Mouse (Mus musculus) stomach, embryonic 14.5 days (tissue): ENCODE measurements around the gene Lipe. TPM values are rescaled to one million over a fixed set of nuclear protein-coding genes. Genes with fewer than 3 reads are reported as not detected.
"Not testable (repeated sequence)": the region's sequence is repeated elsewhere in the genome, so short reads cannot be mapped to it uniquely, and the experiment has no call there.

Experiments used
- ATAC-seq: fragments of 200-750 bp; cut with Nextera tagmentation; 2 replicates; pipeline ENCODE4 v1.8.0; 2017; ENCODE audit warnings: low read depth, moderate TSS enrichment; ENCODE audit not compliant: insufficient number of reproducible peaks, insufficient read depth, low FRiP score
- H3K27ac ChIP-seq: fragments of 300-500 bp; sonication (generic); 2 replicates; pipeline ENCODE4 v1.5.1; 2014; ENCODE audit warnings: mild to moderate bottlenecking, low read length, moderate library complexity, mixed read lengths
- H3K27me3 ChIP-seq: fragments of 300-500 bp; sonication (generic); 2 replicates; pipeline ENCODE4 v1.6.1; 2014; ENCODE audit warnings: low read length, control low read depth, mixed read lengths; ENCODE audit not compliant: control insufficient read depth, insufficient read depth
- H3K36me3 ChIP-seq: fragments of 300-500 bp; sonication (generic); 2 replicates; pipeline ENCODE4 v1.6.1; 2014; ENCODE audit warnings: mild to moderate bottlenecking, control low read depth, low read length, moderate library complexity, mixed read lengths; ENCODE audit not compliant: control insufficient read depth, insufficient read depth
- H3K4me1 ChIP-seq: fragments of 300-500 bp; sonication (generic); 2 replicates; pipeline ENCODE4 v1.6.1; 2014; ENCODE audit warnings: low read length, control low read depth, mixed read lengths; ENCODE audit not compliant: control insufficient read depth, insufficient read depth
- H3K4me2 ChIP-seq: fragments of 300-500 bp; sonication (generic); replicated peaks from 2 replicates; pipeline ENCODE4 v1.6.1; 2014; ENCODE audit warnings: low read depth, low read length, control low read depth
- H3K4me3 ChIP-seq: fragments of 300-500 bp; sonication (generic); 2 replicates; pipeline ENCODE4 v1.5.1; 2014; ENCODE audit warnings: low read depth, low read length, control low read depth
- H3K9ac ChIP-seq: fragments of 300-500 bp; sonication (generic); replicated peaks from 2 replicates; pipeline ENCODE4 v1.6.1; 2014; ENCODE audit warnings: low read depth, mild to moderate bottlenecking, control low read depth, low read length, moderate library complexity, mixed read lengths
- H3K9me3 ChIP-seq: fragments of 300-500 bp; sonication (generic); 2 replicates; pipeline ENCODE4 v1.6.1; 2016; ENCODE audit warnings: low read depth, low read length, control low read depth; ENCODE audit not compliant: control insufficient read depth
- WGBS: fragments of 180-500 bp; shearing (Covaris S2); extraction: QIAGEN DNeasy Blood & Tissue Kit; methylation state at CpG from one replicate; pipeline ENCODE4 v1.1.7; 2014; 5-methylcytosine and 5-hydroxymethylcytosine counted together
- polyA plus RNA-seq: library from polyadenylated mRNA; unstranded; fragments of >200 nt; fragmentation: Nextera tagmentation; extraction: Ambion mirVana; gene quantifications from 2 replicates; pipeline ENCODE4 v1.2.1, GENCODE M21; 2014

The Lipe gene
- polyA plus RNA-seq, 1 experiment from 2014 or later: 3.7 TPM

GRCm38 (mm10) chr7:25406468-25406867, 8.0 kb upstream of the Lipe start:
- 68% methylated on average over 7 of the region's 7 CpGs for WGBS
- H3K27me3 ChIP-seq: no peaks in the 10 kb centered on the region
- ATAC-seq: no peak
- H3K4me3 ChIP-seq: no peak overlapping the region
- H3K4me1 ChIP-seq: no peaks in the 10 kb centered on the region
- no peak overlapping the region for H3K27ac ChIP-seq
- no peak overlapping the region for H3K4me2 ChIP-seq
- no peaks in the 10 kb centered on the region for H3K36me3 ChIP-seq
- no peaks in the 10 kb centered on the region for H3K9me3 ChIP-seq
- H3K9ac ChIP-seq: no peak overlapping the region

DNA sequence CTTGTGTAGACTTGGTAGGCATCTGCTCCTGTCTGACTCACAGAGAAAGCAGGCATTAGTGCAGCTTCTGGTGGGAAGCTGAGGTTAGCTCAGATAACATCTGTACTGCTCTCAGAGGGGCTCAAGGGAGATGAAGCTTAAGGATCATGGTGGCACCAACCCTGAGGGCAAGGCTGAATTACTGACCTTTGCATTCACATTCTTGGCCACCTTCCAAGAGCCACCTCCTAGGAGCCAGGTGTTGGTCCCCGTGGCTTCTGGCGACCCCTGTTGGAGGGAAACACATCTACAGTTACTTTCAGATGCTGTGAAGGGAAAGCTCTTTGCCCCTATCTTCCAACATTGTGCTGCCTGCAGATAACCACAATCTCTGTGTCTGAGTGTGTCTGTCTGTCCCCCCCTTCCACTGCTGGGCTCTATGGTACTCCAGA, 4.2 kb upstream of the Lipe start:
- WGBS: 3% methylated on average over 2 of the region's 2 CpGs
- no peak overlapping the region for H3K4me3 ChIP-seq
- H3K4me2 ChIP-seq: no peak overlapping the region
- H3K27ac ChIP-seq: no peak overlapping the region
- H3K9ac ChIP-seq: no peak overlapping the region
- no peaks in the 10 kb centered on the region for H3K9me3 ChIP-seq
- no peaks in the 10 kb centered on the region for H3K27me3 ChIP-seq
- no peaks in the 10 kb centered on the region for H3K4me1 ChIP-seq
- no peaks in the 10 kb centered on the region for H3K36me3 ChIP-seq
- peak; percentile 18; the same call in 1 of the 2 replicates for ATAC-seq

DNA sequence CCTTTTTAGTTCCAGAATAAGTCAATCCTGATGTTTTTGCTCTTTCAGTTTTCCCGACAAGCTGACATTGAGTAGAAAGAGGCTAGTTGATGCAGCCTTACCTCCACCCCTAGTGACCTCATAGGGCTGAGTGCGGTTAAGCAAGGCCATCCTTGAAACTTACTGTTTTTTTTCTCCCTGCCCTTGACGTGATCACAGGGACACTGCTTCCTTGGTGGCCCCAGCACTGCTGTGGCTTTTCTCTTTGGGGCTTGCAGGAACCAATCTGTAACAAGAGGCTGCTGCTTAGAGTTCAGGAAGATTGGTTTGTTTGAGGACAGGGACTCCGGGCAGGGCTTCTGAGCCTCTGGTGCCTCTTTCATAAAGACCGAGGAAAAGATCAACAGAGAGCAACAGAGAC, 3.5 kb upstream of the Lipe start:
- no peaks in the 10 kb centered on the region for H3K9me3 ChIP-seq
- no peaks in the 10 kb centered on the region for H3K27me3 ChIP-seq
- H3K4me1 ChIP-seq: no peaks in the 10 kb centered on the region
- H3K4me3 ChIP-seq: no peak overlapping the region
- no peak overlapping the region for H3K4me2 ChIP-seq
- no peak overlapping the region for H3K27ac ChIP-seq
- no peaks in the 10 kb centered on the region for H3K36me3 ChIP-seq
- no peak overlapping the region for H3K9ac ChIP-seq
- 45% methylated on average over 5 of the region's 5 CpGs for WGBS
- ATAC-seq: no peak

DNA sequence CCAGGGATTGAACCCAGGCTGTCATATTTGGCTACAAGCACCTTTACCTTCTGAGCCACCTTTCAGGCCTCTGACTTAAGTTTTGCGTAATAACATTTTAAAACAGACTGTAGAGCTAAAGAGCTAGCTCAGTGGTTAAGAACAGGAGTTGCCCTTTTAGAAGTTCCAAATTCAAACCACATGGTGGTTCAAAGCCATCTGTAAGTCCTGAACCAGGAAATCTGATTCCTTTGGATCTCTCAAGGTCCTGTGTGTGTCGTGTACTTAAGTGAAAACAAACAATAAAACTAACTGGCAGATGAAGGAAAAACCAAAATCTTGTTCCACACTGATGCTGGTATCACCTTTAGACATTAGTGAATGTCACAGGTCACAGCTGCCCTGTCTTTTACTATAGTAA, 3.0 kb upstream of the Lipe start:
- Histone ChIP-seq H3K4me2 (no peak overlapping the region), H3K4me1 (no peaks in the 10 kb centered on the region), H3K4me3 (no peak overlapping the region), H3K9me3 (no peaks in the 10 kb centered on the region), H3K27ac (no peak overlapping the region), H3K27me3 (no peaks in the 10 kb centered on the region), H3K36me3 (no peaks in the 10 kb centered on the region), H3K9ac (no peak overlapping the region)
- ATAC-seq: no peak
- 54% methylated on average over 2 of the region's 2 CpGs for WGBS

DNA sequence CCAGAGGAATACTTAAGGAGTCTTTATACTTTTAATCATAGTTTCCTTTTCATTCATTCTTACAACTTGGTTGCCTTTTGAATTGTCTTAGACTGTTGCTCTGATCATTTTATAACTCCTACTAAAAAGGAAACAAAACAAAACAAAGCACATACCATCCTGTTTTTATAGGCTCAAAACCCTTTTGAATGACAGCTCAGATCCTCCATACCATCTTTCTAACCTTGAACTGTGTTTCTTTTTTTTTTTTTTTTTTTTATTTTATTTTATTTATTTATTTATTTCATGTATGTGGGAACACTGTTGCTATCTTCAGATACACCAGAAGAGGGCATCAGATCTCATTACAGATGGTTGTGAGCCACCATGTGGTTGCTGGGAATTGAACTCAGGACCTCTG, 518 bp upstream of the Lipe start:
- not testable (repeated sequence) for ATAC-seq, H3K4me2 ChIP-seq, H3K36me3 ChIP-seq, H3K9me3 ChIP-seq, H3K4me1 ChIP-seq, H3K27ac ChIP-seq, H3K4me3 ChIP-seq, H3K9ac ChIP-seq, H3K27me3 ChIP-seq

DNA sequence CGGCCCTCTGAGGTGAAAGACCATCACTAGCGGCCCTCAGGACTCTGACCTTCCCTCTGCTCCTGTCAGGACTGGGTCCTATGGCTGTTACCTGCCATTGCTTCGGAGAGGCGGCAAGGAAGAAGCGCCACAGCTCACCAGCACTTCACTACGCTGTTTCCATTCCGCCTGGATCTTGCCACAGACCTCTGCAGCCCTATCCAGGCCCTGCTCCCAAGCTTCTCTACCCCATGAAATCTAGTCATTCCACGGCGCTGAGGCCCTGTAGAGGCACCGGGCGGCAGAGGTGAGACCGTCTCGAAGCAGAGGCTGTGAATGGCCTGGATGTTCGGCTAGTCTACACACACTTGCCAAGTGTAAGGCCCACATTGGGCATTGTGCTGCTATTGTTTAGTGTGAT, 1.9 kb downstream of the Lipe start:
- Histone ChIP-seq H3K27me3 (no peaks in the 10 kb centered on the region), H3K4me3 (no peak overlapping the region), H3K36me3 (no peaks in the 10 kb centered on the region), H3K27ac (no peak overlapping the region), H3K4me1 (peaks cover 13% of the 10 kb centered on the region; the same call in 1 of the 2 replicates), H3K9me3 (no peaks in the 10 kb centered on the region), H3K9ac (no peak overlapping the region), H3K4me2 (peak overlapping the region; percentile 76)
- 90% methylated on average over 14 of the region's 14 CpGs for WGBS
- no peak for ATAC-seq

DNA sequence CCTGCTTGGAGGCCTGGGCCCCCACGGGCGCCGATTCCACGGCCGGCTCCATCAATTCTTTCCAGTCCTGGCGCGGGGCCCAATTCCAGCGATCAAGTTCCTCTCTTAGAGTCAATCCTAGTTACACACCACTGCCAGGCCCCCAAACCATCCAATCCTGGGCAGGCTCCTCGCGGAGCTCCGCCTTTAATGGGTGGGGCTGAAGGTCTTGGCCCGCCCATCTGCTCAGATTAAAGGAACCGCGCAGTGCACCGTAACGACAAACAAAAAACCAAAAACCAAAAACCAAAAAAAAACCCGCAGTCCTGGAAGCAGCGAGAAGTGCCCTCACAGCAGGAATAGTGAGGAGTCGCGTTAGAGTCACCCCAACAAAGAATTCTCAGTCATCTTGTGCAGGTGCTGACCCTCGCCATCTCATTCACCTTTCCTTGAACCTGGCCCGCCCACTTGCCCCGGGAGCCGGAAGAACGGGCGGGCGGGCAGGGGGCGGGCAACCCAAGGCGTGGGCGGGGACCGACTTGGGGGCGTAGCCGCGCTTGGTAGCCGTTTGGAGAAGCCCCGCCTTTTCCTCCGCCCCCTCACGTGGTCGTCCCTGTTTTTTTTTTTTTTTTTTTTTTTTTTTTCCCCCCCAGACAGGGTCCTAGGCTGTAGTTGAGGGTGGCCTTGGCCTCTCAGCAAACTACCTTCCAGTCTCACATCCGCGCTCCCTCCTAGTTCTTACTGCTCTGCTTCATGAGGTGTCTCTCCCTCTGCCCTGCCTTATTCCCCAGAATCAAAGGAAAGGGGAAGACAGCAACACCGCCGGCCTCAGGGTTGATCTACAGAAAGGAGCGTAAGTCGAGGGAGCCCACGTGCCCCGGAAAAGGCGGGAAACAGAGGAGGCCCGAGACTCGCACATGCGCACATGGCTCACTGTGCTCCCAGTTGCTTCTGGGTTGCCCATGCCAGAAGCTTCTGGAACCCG, 2.7 kb downstream of the Lipe start:
- ATAC-seq: peak; percentile 96
- WGBS: 5% methylated on average over 50 of the region's 52 CpGs
- H3K9ac ChIP-seq: peak overlapping the region; percentile 45

DNA sequence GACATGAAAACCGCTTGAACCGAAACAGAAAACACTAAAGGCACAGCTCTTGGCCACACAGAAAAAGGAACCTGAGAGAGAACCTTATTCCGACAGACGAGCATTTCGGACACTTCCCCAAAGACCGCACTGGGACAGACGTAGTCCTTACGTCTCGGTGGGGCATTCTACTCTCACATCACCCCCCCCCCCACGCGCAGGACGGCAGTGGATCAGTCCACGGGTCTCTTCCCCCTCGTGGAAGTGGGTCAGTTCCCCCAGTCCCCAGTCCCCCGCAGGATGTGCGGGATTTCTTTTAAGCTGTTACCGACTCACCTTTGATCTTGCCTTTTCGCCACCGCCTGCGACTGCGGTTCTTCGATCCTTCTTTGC, 3.3 kb downstream of the Lipe start:
- Histone ChIP-seq H3K36me3 (no peaks in the 10 kb centered on the region), H3K9me3 (no peaks in the 10 kb centered on the region), H3K4me3 (peak overlapping the region; percentile 58), H3K4me1 (peaks cover 19% of the 10 kb centered on the region), H3K9ac (peak overlapping the region; percentile 45), H3K4me2 (peak overlapping the region; percentile 76), H3K27ac (no peak overlapping the region), H3K27me3 (no peaks in the 10 kb centered on the region)
- ATAC-seq: peak; percentile 34; the same call in 1 of the 2 replicates
- WGBS: under 1% methylated on average over 22 of the region's 22 CpGs

More for the DNA sequence above, 2.7 kb downstream of the Lipe start:
- Histone ChIP-seq H3K4me2 (peak overlapping the region; percentile 76), H3K9me3 (no peaks in the 10 kb centered on the region), H3K36me3 (no peaks in the 10 kb centered on the region), H3K27ac (peak overlapping the region; percentile 58; the same call in 1 of the 2 replicates), H3K4me3 (peak overlapping the region; percentile 58), H3K27me3 (no peaks in the 10 kb centered on the region), H3K4me1 (peaks cover 13% of the 10 kb centered on the region; the same call in 1 of the 2 replicates)
